Mouse (Mus musculus) forebrain, postnatal 0 days (tissue): ENCODE results near the gene Nxpe4. TPM values are rescaled to one million over a fixed set of nuclear protein-coding genes. Genes with fewer than 3 reads are reported as not detected.

ENCODE experiments used
- ATAC-seq: fragments of 200-750 bp; cut with Nextera tagmentation; 2 replicates; pipeline ENCODE4 v1.8.0; 2017; ENCODE audit warnings: mild to moderate bottlenecking, moderate library complexity
- DNase-seq: peaks from one replicate; pipeline ENCODE4 v3.0.0-alpha.2; 2015
- H3K27ac ChIP-seq: fragments of 300-500 bp; sonication (generic); 2 replicates; pipeline ENCODE4 v1.5.1; 2014; ENCODE audit warnings: low read depth, mild to moderate bottlenecking, antibody characterized with exemption, low read length, moderate library complexity, mixed read lengths
- H3K27me3 ChIP-seq: fragments of 300-500 bp; sonication (generic); 2 replicates; pipeline ENCODE4 v1.6.1; 2014; ENCODE audit warnings: mild to moderate bottlenecking, low read length, mixed read lengths; ENCODE audit not compliant: insufficient read depth
- H3K36me3 ChIP-seq: fragments of 300-500 bp; sonication (generic); 2 replicates; pipeline ENCODE4 v1.6.1; 2014; ENCODE audit warnings: mild to moderate bottlenecking, moderate library complexity; ENCODE audit not compliant: insufficient read depth
- H3K4me1 ChIP-seq: fragments of 300-500 bp; sonication (generic); 2 replicates; pipeline ENCODE4 v1.6.1; 2014; ENCODE audit warnings: antibody characterized with exemption; ENCODE audit not compliant: insufficient read depth
- H3K4me2 ChIP-seq: fragments of 300-500 bp; sonication (generic); 2 replicates; pipeline ENCODE4 v1.6.1; 2014; ENCODE audit warnings: low read depth, mild to moderate bottlenecking, moderate library complexity
- H3K4me3 ChIP-seq: fragments of 300-500 bp; sonication (generic); 2 replicates; pipeline ENCODE4 v1.5.1; 2014; ENCODE audit warnings: low read depth, low read length, mixed read lengths
- H3K9ac ChIP-seq: fragments of 300-500 bp; sonication (generic); 2 replicates; pipeline ENCODE4 v1.6.1; 2014; ENCODE audit warnings: mild to moderate bottlenecking
- H3K9me3 ChIP-seq: fragments of 300-500 bp; sonication (generic); 2 replicates; pipeline ENCODE4 v1.6.1; 2016; ENCODE audit warnings: low read length
- CTCF ChIP-seq: sonication (generic); IDR thresholded peaks from 2 replicates; pipeline ENCODE4 v1.5.1; 2016; ENCODE audit warnings: antibody characterized with exemption, control low read depth, low read depth
- WGBS: fragments of 180-500 bp; shearing (Covaris S2); extraction: QIAGEN DNeasy Blood & Tissue Kit; methylation state at CpG from one replicate; pipeline ENCODE4 v1.1.7; 2014; 5-methylcytosine and 5-hydroxymethylcytosine counted together
- polyA plus RNA-seq: library from polyadenylated mRNA; unstranded; fragments of >200 nt; fragmentation: Nextera tagmentation; extraction: Ambion mirVana; gene quantifications from 2 replicates; pipeline ENCODE4 v1.2.1, GENCODE M21; 2015
- total RNA-seq: library from RNA; depleted of rRNA; stranded (reverse); fragments of >200 nt; gene quantifications from 2 replicates; pipeline ENCODE4 v1.2.3, GENCODE M21; 2014

Gene Nxpe4
- total and polyA plus RNA-seq, 2 experiments from 2014 or later: 8.3 to 20.2 TPM

- Histone ChIP-seq H3K36me3 (no peaks in the 10 kb centered on the region), H3K4me3 (no peak overlapping the region), H3K4me1 (no peaks in the 10 kb centered on the region), H3K9ac (no peak overlapping the region), H3K9me3 (no peaks in the 10 kb centered on the region), H3K27me3 (no peaks in the 10 kb centered on the region), H3K27ac (no peak overlapping the region), H3K4me2 (no peak overlapping the region)
- WGBS: 72% methylated on average over 6 of the region's 6 CpGs
- DNase-seq (no peak), ATAC-seq (no peak)
- no peak for TF ChIP-seq CTCF
These were observed 200.9 kb downstream of the Nxpe4 start for GRCm38 (mm10) chr9:48362743-48363142.

- no peaks in the 10 kb centered on the region for H3K9me3 ChIP-seq
- 82% methylated on average over 4 of the region's 4 CpGs for WGBS
- ATAC-seq (no peak), DNase-seq (no peak)
- no peaks in the 10 kb centered on the region for H3K4me1 ChIP-seq
- no peak overlapping the region for H3K4me3 ChIP-seq
- H3K4me2 ChIP-seq: no peak overlapping the region
- H3K27ac ChIP-seq: no peak overlapping the region
- H3K27me3 ChIP-seq: no peaks in the 10 kb centered on the region
- H3K9ac ChIP-seq: no peak overlapping the region
- TF ChIP-seq CTCF: no peak
- no peaks in the 10 kb centered on the region for H3K36me3 ChIP-seq
These were observed 211.5 kb downstream of the Nxpe4 start for GRCm38 (mm10) chr9:48373232-48373878.

GRCm38 (mm10) chr9:48374357-48374756, 212.5 kb downstream of the Nxpe4 start:
- Histone ChIP-seq H3K27me3 (no peaks in the 10 kb centered on the region), H3K4me1 (no peaks in the 10 kb centered on the region), H3K4me3 (no peak overlapping the region), H3K27ac (no peak overlapping the region), H3K36me3 (no peaks in the 10 kb centered on the region), H3K4me2 (no peak overlapping the region), H3K9ac (no peak overlapping the region), H3K9me3 (no peaks in the 10 kb centered on the region)
- TF ChIP-seq CTCF: no peak
- ATAC-seq: no peak
- no peak for DNase-seq
- WGBS: 75% methylated on average over 2 of the region's 2 CpGs

GRCm38 (mm10) chr9:48388451-48388850, 226.6 kb downstream of the Nxpe4 start:
- no peak for TF ChIP-seq CTCF
- no peak overlapping the region for H3K4me2 ChIP-seq
- no peak overlapping the region for H3K27ac ChIP-seq
- 86% methylated on average over 4 of the region's 4 CpGs for WGBS
- H3K9ac ChIP-seq: no peak overlapping the region
- no peaks in the 10 kb centered on the region for H3K4me1 ChIP-seq
- H3K36me3 ChIP-seq: no peaks in the 10 kb centered on the region
- H3K4me3 ChIP-seq: no peak overlapping the region
- H3K27me3 ChIP-seq: no peaks in the 10 kb centered on the region
- no peaks in the 10 kb centered on the region for H3K9me3 ChIP-seq
- DNase-seq: no peak
- no peak for ATAC-seq

- WGBS: 76% methylated on average over 3 of the region's 3 CpGs
- no peaks in the 10 kb centered on the region for H3K36me3 ChIP-seq
- H3K27ac ChIP-seq: no peak overlapping the region
- DNase-seq (no peak), ATAC-seq (no peak)
- no peaks in the 10 kb centered on the region for H3K9me3 ChIP-seq
- no peaks in the 10 kb centered on the region for H3K27me3 ChIP-seq
- no peak overlapping the region for H3K4me3 ChIP-seq
- no peak overlapping the region for H3K9ac ChIP-seq
- H3K4me2 ChIP-seq: no peak overlapping the region
- no peak for TF ChIP-seq CTCF
- no peaks in the 10 kb centered on the region for H3K4me1 ChIP-seq
These were observed 228.2 kb downstream of the Nxpe4 start for GRCm38 (mm10) chr9:48389983-48390382.

- TF ChIP-seq CTCF: no peak
- H3K4me3 ChIP-seq: no peak overlapping the region
- no peak overlapping the region for H3K4me2 ChIP-seq
These were observed 241.9 kb downstream of the Nxpe4 start for GRCm38 (mm10) chr9:48403590-48404209.

GRCm38 (mm10) chr9:48404687-48405086, 242.9 kb downstream of the Nxpe4 start:
- Histone ChIP-seq H3K9me3 (no peaks in the 10 kb centered on the region), H3K36me3 (no peaks in the 10 kb centered on the region), H3K4me2 (no peak overlapping the region), H3K4me1 (no peaks in the 10 kb centered on the region), H3K27me3 (no peaks in the 10 kb centered on the region), H3K9ac (no peak overlapping the region), H3K27ac (no peak overlapping the region), H3K4me3 (no peak overlapping the region)
- DNase-seq (no peak), ATAC-seq (no peak)
- 70% methylated on average over 3 of the region's 3 CpGs for WGBS
- TF ChIP-seq CTCF: no peak

More at GRCm38 (mm10) chr9:48403590-48404209, 241.9 kb downstream of the Nxpe4 start:
- no peaks in the 10 kb centered on the region for H3K4me1 ChIP-seq
- H3K27me3 ChIP-seq: no peaks in the 10 kb centered on the region
- H3K27ac ChIP-seq: no peak overlapping the region
- no peaks in the 10 kb centered on the region for H3K9me3 ChIP-seq
- ATAC-seq: no peak
- H3K36me3 ChIP-seq: no peaks in the 10 kb centered on the region
- H3K9ac ChIP-seq: no peak overlapping the region
- 95% methylated on average over 10 of the region's 10 CpGs for WGBS
- DNase-seq: no peak
